Mouse (Mus musculus) midbrain, embryonic 11.5 days (tissue): ENCODE results near the gene Gm266. TPM values are rescaled to one million over a fixed set of nuclear protein-coding genes. Genes with fewer than 3 reads are reported as not detected.

ENCODE experiments used
- ATAC-seq: fragments of 200-750 bp; cut with Nextera tagmentation; 2 replicates; pipeline ENCODE4 v1.8.0; 2017; ENCODE audit warnings: moderate TSS enrichment, moderate library complexity; ENCODE audit not compliant: low FRiP score
- DNase-seq: peaks from one replicate; pipeline ENCODE4 v3.0.0; 2015; ENCODE audit warnings: low spot score; ENCODE audit errors: missing footprints
- H3K27ac ChIP-seq: fragments of 300-500 bp; sonication (generic); 2 replicates; pipeline ENCODE4 v1.5.1; 2014; ENCODE audit warnings: low read depth, low read length
- H3K27me3 ChIP-seq: fragments of 300-500 bp; sonication (generic); 2 replicates; pipeline ENCODE4 v1.6.1; 2014; ENCODE audit warnings: mild to moderate bottlenecking, low read length, moderate library complexity, mixed read lengths; ENCODE audit not compliant: control insufficient read depth, insufficient read depth
- H3K36me3 ChIP-seq: fragments of 300-500 bp; sonication (generic); 2 replicates; pipeline ENCODE4 v1.6.1; 2014; ENCODE audit warnings: mild to moderate bottlenecking, low read length, moderate library complexity, mixed read lengths; ENCODE audit not compliant: control insufficient read depth, insufficient read depth
- H3K4me1 ChIP-seq: fragments of 300-500 bp; sonication (generic); 2 replicates; pipeline ENCODE4 v1.6.1; 2014; ENCODE audit warnings: low read length; ENCODE audit not compliant: control insufficient read depth, insufficient read depth
- H3K4me2 ChIP-seq: fragments of 300-500 bp; sonication (generic); 2 replicates; pipeline ENCODE4 v1.6.1; 2014; ENCODE audit warnings: mild to moderate bottlenecking, moderate library complexity
- H3K4me3 ChIP-seq: fragments of 300-500 bp; sonication (generic); 2 replicates; pipeline ENCODE4 v1.5.1; 2014; ENCODE audit warnings: low read depth, low read length
- H3K9ac ChIP-seq: fragments of 300-500 bp; sonication (generic); 2 replicates; pipeline ENCODE4 v1.6.1; 2014; ENCODE audit warnings: low read length
- H3K9me3 ChIP-seq: fragments of 300-500 bp; sonication (generic); 2 replicates; pipeline ENCODE4 v1.6.1; 2016; ENCODE audit warnings: low read length; ENCODE audit not compliant: control insufficient read depth
- WGBS: fragments of 180-500 bp; shearing (Covaris S2); extraction: QIAGEN DNeasy Blood & Tissue Kit; methylation state at CpG from one replicate; pipeline ENCODE4 v1.1.7; 2014; 5-methylcytosine and 5-hydroxymethylcytosine counted together
- polyA plus RNA-seq: library from polyadenylated mRNA; unstranded; fragments of >200 nt; fragmentation: Nextera tagmentation; extraction: Ambion mirVana; gene quantifications from 2 replicates; pipeline ENCODE4 v1.2.1, GENCODE M21; 2014

Gene Gm266
- polyA plus RNA-seq, 1 experiment from 2014 or later, result 6.0 TPM

GRCm38 (mm10) chr12:111454021-111454420 lies 31.6 kb downstream of the Gm266 start:
- no peaks in the 10 kb centered on the region for H3K4me1 ChIP-seq
- peaks cover 24% of the 10 kb centered on the region for H3K27me3 ChIP-seq
- no peak overlapping the region for H3K27ac ChIP-seq
- no peak overlapping the region for H3K4me2 ChIP-seq
- WGBS, result 41% methylated on average over 4 of the region's 4 CpGs
- no peaks in the 10 kb centered on the region for H3K36me3 ChIP-seq
- DNase-seq, result no peak
- H3K4me3 ChIP-seq, result no peak overlapping the region
- ATAC-seq, result no peak
- no peak overlapping the region for H3K9ac ChIP-seq
- H3K9me3 ChIP-seq, result no peaks in the 10 kb centered on the region

GRCm38 (mm10) chr12:111451561-111451960 lies 34.1 kb downstream of the Gm266 start:
- Histone ChIP-seq H3K27me3 (peaks cover 49% of the 10 kb centered on the region), H3K27ac (no peak overlapping the region), H3K9me3 (no peaks in the 10 kb centered on the region), H3K36me3 (no peaks in the 10 kb centered on the region), H3K4me3 (no peak overlapping the region), H3K4me1 (peaks cover 4% of the 10 kb centered on the region; the same call in 1 of the 2 replicates), H3K4me2 (no peak overlapping the region), H3K9ac (no peak overlapping the region)
- 80% methylated on average over 7 of the region's 7 CpGs for WGBS
- DNase-seq, result no peak
- ATAC-seq, result no peak

DNA sequence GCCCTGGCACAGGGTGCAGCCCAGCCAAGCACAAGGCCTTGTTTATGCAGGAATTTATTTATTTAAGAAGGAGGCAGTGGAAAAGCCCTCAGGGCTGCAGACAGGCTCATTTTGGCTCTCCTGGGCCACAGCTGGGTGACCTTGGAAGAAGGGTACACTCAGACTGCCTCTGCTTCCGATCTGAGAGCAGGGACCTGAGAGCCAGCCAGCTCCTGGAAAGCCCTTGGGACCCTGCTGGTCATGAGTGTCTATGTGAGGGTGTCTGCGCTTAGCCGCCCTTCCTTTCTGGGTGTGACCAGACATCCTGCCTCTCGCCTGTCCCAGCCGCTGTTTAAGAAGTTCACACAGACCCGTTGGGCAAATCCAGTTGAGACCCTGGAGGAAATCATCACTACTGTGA lies 35.3 kb downstream of the Gm266 start:
- no peak overlapping the region for H3K27ac ChIP-seq
- peaks cover 6% of the 10 kb centered on the region; the same call in 1 of the 2 replicates for H3K4me1 ChIP-seq
- H3K4me3 ChIP-seq, result no peak overlapping the region
- DNase-seq (no peak), ATAC-seq (no peak)
- 44% methylated on average over 6 of the region's 6 CpGs for WGBS
- H3K36me3 ChIP-seq, result no peaks in the 10 kb centered on the region
- H3K9me3 ChIP-seq, result no peaks in the 10 kb centered on the region
- H3K27me3 ChIP-seq, result peaks cover 61% of the 10 kb centered on the region
- H3K9ac ChIP-seq, result no peak overlapping the region
- H3K4me2 ChIP-seq, result no peak overlapping the region

- 17% methylated on average over 14 of the region's 14 CpGs for WGBS
- no peaks in the 10 kb centered on the region for H3K36me3 ChIP-seq
- H3K9ac ChIP-seq, result no peak overlapping the region
- ATAC-seq, result no peak
- H3K27ac ChIP-seq, result no peak overlapping the region
- no peak overlapping the region for H3K4me3 ChIP-seq
- no peaks in the 10 kb centered on the region for H3K9me3 ChIP-seq
- no peak for DNase-seq
- peaks cover 6% of the 10 kb centered on the region; the same call in 1 of the 2 replicates for H3K4me1 ChIP-seq
- peaks cover 73% of the 10 kb centered on the region for H3K27me3 ChIP-seq
- H3K4me2 ChIP-seq, result no peak overlapping the region
Measured at GRCm38 (mm10) chr12:111448931-111449705, 36.5 kb downstream of the Gm266 start.

DNA sequence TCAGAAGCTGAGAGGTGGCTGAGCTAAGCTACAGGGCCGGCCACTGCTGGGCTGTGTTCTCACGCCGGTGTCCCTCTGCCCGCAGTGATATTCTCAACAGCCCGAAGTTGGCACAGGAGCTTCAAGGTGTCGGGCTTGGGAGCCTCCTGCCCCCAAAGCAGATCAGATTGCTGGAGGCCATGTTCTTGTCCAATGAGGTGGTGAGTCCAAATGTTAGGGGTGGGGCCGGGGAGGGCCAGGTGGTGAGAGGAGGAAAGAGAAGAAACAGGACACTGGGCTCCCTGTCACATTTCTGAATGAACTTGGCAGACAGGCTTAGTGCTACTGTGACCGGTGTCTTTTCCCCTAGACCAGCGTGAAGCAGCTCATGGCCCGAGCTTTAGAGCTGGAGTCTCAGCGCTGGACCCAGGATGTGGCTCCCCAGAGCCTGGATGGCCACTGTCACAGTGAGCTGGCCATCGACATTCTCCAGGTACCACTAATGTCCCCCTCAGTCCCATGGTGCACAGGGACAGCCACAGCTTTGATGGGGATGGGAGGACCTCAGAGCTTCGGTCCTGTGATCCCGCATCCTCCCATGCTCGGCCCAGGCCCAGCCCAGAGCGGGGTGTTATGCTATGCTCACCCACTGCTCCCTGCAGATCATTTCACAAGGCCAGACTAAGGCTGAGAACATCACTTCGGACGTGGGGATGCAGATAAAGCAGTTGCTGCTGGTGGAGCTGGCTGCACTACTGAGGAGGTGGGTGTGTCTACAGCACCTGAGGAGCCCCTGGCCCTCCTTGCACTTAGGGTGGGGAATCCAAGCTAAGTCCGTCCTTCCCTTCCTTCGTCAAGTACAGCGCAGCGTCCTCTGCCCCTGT lies 37.5 kb downstream of the Gm266 start:
- no peak for ATAC-seq
- Histone ChIP-seq H3K4me3 (no peak overlapping the region), H3K27me3 (peaks cover 83% of the 10 kb centered on the region), H3K4me2 (no peak overlapping the region), H3K9ac (no peak overlapping the region), H3K9me3 (no peaks in the 10 kb centered on the region), H3K36me3 (no peaks in the 10 kb centered on the region), H3K27ac (no peak overlapping the region), H3K4me1 (peaks cover 6% of the 10 kb centered on the region; the same call in 1 of the 2 replicates)
- DNase-seq, result no peak
- WGBS, result 14% methylated on average over 22 of the region's 22 CpGs

DNA sequence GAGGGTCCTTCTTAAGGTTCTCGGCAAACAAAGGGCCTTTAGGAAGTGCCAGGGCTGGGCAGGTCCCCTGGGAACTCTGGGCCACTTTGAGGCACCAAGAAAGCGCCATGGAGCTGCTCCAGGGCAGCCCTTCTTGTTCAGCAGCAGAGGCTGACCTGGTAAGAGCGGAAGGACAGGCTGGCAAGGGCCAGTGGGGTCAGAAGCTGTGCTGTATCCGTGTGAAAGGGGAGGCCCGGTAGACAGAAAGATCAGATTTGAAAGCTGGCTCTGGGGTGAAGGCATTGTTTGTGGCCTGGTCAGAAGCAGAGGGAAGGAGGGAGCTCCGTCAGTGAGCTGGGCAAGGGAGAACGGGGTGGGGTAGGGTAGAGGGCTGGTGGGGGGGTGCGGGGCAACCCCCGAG lies 38.3 kb downstream of the Gm266 start:
- H3K4me1 ChIP-seq, result peaks cover 13% of the 10 kb centered on the region
- H3K27me3 ChIP-seq, result peaks cover 91% of the 10 kb centered on the region
- 9% methylated on average over 9 of the region's 9 CpGs for WGBS
- H3K9ac ChIP-seq, result no peak overlapping the region
- no peaks in the 10 kb centered on the region for H3K9me3 ChIP-seq
- peak; percentile 85 for DNase-seq
- H3K36me3 ChIP-seq, result no peaks in the 10 kb centered on the region
- no peak for ATAC-seq
- H3K4me3 ChIP-seq, result no peak overlapping the region
- no peak overlapping the region for H3K4me2 ChIP-seq
- H3K27ac ChIP-seq, result no peak overlapping the region

- H3K36me3 ChIP-seq, result no peaks in the 10 kb centered on the region
- no peaks in the 10 kb centered on the region for H3K9me3 ChIP-seq
- H3K4me1 ChIP-seq, result peaks cover 18% of the 10 kb centered on the region
- no peak overlapping the region for H3K9ac ChIP-seq
- no peak for DNase-seq
- no peak for ATAC-seq
- WGBS, result 16% methylated on average over 5 of the region's 5 CpGs
- no peak overlapping the region for H3K27ac ChIP-seq
- H3K4me3 ChIP-seq, result no peak overlapping the region
- H3K27me3 ChIP-seq, result peaks cover 95% of the 10 kb centered on the region
- no peak overlapping the region for H3K4me2 ChIP-seq
Measured at GRCm38 (mm10) chr12:111446745-111447144, 38.9 kb downstream of the Gm266 start.

DNA sequence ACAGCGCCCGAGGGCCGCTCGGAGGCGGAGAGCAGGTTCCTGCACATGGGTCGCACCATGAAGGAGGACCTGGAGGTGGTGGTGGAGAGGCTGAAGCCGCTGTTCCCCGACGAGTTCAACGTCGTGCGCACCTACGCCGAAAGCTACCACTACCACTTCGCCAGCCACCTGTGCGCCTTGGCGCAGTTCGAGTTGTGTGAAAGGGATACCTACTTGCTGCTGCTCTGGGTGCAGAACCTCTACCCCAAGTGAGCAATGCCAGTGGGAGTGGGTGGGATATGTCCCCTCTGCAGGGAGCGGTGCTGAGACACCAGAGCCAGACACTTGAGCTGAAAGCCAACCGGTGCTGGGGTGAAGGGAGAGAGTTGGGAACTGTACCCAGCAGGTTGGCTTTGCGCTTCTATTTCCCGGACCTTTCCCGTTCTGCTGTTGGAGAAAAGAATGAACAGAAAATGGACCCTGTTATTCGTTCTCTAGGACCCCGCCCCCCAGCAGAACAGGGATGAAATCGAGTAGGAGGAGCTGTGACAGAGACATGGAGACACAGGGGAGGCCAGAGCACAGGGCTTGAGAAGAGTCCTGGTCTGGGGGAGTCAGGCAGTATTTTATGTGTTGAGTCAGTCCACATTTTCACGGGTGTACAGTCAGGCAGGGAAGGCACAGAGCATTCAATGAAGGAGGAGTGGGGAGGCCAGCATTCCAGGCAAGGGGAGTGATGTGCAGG lies 39.6 kb downstream of the Gm266 start:
- Histone ChIP-seq H3K4me3 (peak overlapping the region; percentile 15), H3K27ac (no peak overlapping the region), H3K36me3 (no peaks in the 10 kb centered on the region), H3K9ac (no peak overlapping the region), H3K4me1 (peaks cover 20% of the 10 kb centered on the region), H3K9me3 (no peaks in the 10 kb centered on the region), H3K4me2 (peak overlapping the region; percentile 27; the same call in 1 of the 2 replicates), H3K27me3 (peaks cover 93% of the 10 kb centered on the region)
- 7% methylated on average over 22 of the region's 27 CpGs for WGBS
- no peak for ATAC-seq
- peak; percentile 93 for DNase-seq
